Mouse (Mus musculus) stomach, embryonic 16.5 days (tissue): ENCODE results near the gene Adh1. TPM values are rescaled to one million over a fixed set of nuclear protein-coding genes. Genes with fewer than 3 reads are reported as not detected.

ENCODE experiments used
- ATAC-seq: fragments of 200-750 bp; cut with Nextera tagmentation; 2 replicates; pipeline ENCODE4 v1.8.0; 2017; ENCODE audit warnings: moderate number of reproducible peaks, moderate TSS enrichment; ENCODE audit not compliant: insufficient read depth, low FRiP score
- H3K27ac ChIP-seq: fragments of 300-500 bp; sonication (generic); 2 replicates; pipeline ENCODE4 v1.5.1; 2014; ENCODE audit warnings: low read length
- H3K27me3 ChIP-seq: fragments of 300-500 bp; sonication (generic); 2 replicates; pipeline ENCODE4 v1.6.1; 2014; ENCODE audit warnings: low read length, control low read depth, mixed read lengths; ENCODE audit not compliant: control insufficient read depth, insufficient read depth
- H3K36me3 ChIP-seq: fragments of 300-500 bp; sonication (generic); 2 replicates; pipeline ENCODE4 v1.6.1; 2014; ENCODE audit warnings: low read length; ENCODE audit not compliant: control insufficient read depth, insufficient read depth
- H3K4me1 ChIP-seq: fragments of 300-500 bp; sonication (generic); 2 replicates; pipeline ENCODE4 v1.6.1; 2014; ENCODE audit warnings: low read length, control low read depth, mixed read lengths; ENCODE audit not compliant: control insufficient read depth, insufficient read depth
- H3K4me2 ChIP-seq: fragments of 300-500 bp; sonication (generic); 2 replicates; pipeline ENCODE4 v1.6.1; 2014; ENCODE audit warnings: low read depth, low read length, mixed read lengths
- H3K4me3 ChIP-seq: fragments of 300-500 bp; sonication (generic); replicated peaks from 2 replicates; pipeline ENCODE4 v1.5.1; 2014; ENCODE audit warnings: mild to moderate bottlenecking, low read length
- H3K9ac ChIP-seq: fragments of 300-500 bp; sonication (generic); 2 replicates; pipeline ENCODE4 v1.6.1; 2014; ENCODE audit warnings: low read length
- H3K9me3 ChIP-seq: fragments of 300-500 bp; sonication (generic); replicated peaks from 2 replicates; pipeline ENCODE4 v1.6.1; 2016; ENCODE audit warnings: low read length, control low read depth; ENCODE audit not compliant: control insufficient read depth
- WGBS: fragments of 180-500 bp; shearing (Covaris S2); extraction: QIAGEN DNeasy Blood & Tissue Kit; methylation state at CpG from one replicate; pipeline ENCODE4 v1.1.7; 2014; 5-methylcytosine and 5-hydroxymethylcytosine counted together
- polyA plus RNA-seq: library from polyadenylated mRNA; unstranded; fragments of >200 nt; fragmentation: Nextera tagmentation; extraction: Ambion mirVana; gene quantifications from 2 replicates; pipeline ENCODE4 v1.2.1, GENCODE M21; 2015

Adh1 gene
- polyA plus RNA-seq, 1 experiment from 2014 or later: 92.5 TPM

DNA sequence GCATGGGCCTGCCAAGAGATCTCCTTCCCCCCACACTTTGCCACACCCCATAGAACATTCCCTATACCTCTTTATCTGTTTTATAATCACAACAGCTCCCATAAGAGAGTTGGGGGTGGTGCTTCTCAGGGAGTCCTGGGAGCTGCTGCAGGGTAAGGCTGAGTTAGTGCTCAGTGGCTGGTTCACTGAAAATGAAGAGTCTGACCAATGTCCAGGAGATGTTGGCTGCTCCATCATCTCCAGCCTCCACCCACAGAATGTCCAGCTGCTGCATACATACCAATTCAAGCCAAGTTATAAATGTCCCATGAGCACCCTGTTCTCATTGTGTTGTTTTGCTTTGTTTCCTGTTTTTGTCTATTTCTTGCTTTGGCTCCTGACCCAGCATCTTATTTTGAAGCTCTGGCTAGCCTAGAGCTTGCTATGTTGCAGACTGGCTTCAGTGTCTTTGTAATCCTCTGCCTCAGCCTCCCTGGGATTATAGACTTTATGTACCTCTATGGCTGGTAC lies 14.2 kb upstream of the Adh1 start:
- H3K4me1 ChIP-seq: no peaks in the 10 kb centered on the region
- H3K27me3 ChIP-seq: no peaks in the 10 kb centered on the region
- no peaks in the 10 kb centered on the region for H3K9me3 ChIP-seq
- H3K4me2 ChIP-seq: no peak overlapping the region
- H3K27ac ChIP-seq: no peak overlapping the region
- no peak overlapping the region for H3K9ac ChIP-seq
- no peak overlapping the region for H3K4me3 ChIP-seq
- no peaks in the 10 kb centered on the region for H3K36me3 ChIP-seq
- ATAC-seq: no peak

DNA sequence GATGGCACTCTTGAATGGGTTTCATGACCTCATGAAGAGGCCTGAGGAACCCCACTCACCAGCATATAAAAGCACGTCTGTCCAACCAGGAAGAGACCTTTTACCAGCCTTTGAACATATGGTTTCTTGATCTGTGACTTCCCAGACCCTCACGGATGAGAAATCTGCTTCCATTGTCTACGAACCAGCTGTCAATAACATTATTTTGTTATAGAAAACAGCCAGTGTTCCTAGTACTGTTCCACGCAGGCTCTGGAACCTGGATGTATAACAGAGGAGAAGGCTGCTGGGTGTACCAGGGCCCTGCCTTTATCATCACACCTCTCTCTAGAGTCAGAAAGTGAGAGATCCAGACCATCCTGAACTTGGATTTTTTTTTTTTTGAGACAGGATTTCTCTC lies 13.6 kb upstream of the Adh1 start:
- Histone ChIP-seq H3K4me3 (no peak overlapping the region), H3K36me3 (no peaks in the 10 kb centered on the region), H3K4me2 (no peak overlapping the region), H3K9ac (no peak overlapping the region), H3K4me1 (no peaks in the 10 kb centered on the region), H3K27ac (no peak overlapping the region), H3K27me3 (no peaks in the 10 kb centered on the region), H3K9me3 (no peaks in the 10 kb centered on the region)
- ATAC-seq: no peak
- WGBS: 84% methylated on average over 4 of the region's 4 CpGs

DNA sequence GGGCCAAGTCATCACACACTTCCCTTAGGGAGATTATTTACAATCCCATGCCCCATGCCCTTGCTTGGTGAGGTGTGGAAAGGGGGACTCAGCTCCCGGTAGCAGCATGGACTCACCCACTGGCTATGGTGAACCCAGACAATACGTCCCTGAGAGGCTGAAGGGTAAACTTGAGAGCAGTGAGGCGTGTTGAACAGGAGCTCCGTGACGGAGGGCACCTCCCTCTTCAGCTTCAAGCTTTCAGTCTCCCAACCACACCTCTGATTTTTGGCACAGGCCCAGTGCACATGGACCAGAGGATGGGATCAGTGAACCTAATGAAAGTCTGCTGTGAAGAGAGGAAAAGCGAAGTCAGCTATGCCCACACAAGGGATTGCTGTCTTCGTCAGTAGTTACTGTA lies 12.8 kb upstream of the Adh1 start:
- H3K4me2 ChIP-seq: no peak overlapping the region
- no peaks in the 10 kb centered on the region for H3K27me3 ChIP-seq
- no peaks in the 10 kb centered on the region for H3K4me1 ChIP-seq
- H3K9ac ChIP-seq: no peak overlapping the region
- ATAC-seq: peak; percentile 27; the same call in 1 of the 2 replicates
- H3K27ac ChIP-seq: no peak overlapping the region
- no peaks in the 10 kb centered on the region for H3K9me3 ChIP-seq
- H3K36me3 ChIP-seq: no peaks in the 10 kb centered on the region
- no peak overlapping the region for H3K4me3 ChIP-seq
- 68% methylated on average over 7 of the region's 7 CpGs for WGBS

GRCm38 (mm10) chr3:138248746-138249145 lies 12.0 kb upstream of the Adh1 start:
- H3K36me3 ChIP-seq: no peaks in the 10 kb centered on the region
- ATAC-seq: peak; percentile 73
- 76% methylated on average over 8 of the region's 8 CpGs for WGBS

DNA sequence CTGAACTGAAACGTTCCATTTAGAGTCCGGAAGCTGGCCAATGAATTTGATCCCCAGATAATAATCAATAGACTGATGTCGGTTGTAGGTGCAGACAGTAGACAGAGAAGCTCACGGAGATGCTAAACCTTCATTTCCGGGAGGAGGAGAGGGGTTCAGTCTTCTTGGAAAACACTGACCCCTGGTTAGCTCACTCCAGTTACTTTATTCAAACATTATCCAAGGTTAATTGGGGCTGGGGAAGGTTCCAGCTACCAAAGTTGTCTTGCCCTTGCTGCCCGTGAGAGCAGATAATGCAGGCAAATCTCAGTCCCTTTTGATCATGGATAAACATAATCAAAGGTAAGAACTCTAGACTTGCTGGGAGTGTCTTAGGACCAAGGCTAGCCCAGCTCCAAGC lies 9.6 kb upstream of the Adh1 start:
- H3K27me3 ChIP-seq: no peaks in the 10 kb centered on the region
- H3K9me3 ChIP-seq: no peaks in the 10 kb centered on the region
- H3K4me2 ChIP-seq: no peak overlapping the region
- ATAC-seq: no peak
- H3K4me3 ChIP-seq: no peak overlapping the region
- WGBS: 77% methylated on average over 6 of the region's 6 CpGs
- H3K4me1 ChIP-seq: no peaks in the 10 kb centered on the region
- H3K36me3 ChIP-seq: no peaks in the 10 kb centered on the region
- no peak overlapping the region for H3K27ac ChIP-seq
- no peak overlapping the region for H3K9ac ChIP-seq

More at GRCm38 (mm10) chr3:138248746-138249145, 12.0 kb upstream of the Adh1 start:
- no peak overlapping the region for H3K4me3 ChIP-seq
- H3K4me2 ChIP-seq: no peak overlapping the region
- H3K4me1 ChIP-seq: no peaks in the 10 kb centered on the region
- H3K27ac ChIP-seq: no peak overlapping the region
- H3K9ac ChIP-seq: no peak overlapping the region
- H3K27me3 ChIP-seq: no peaks in the 10 kb centered on the region
- no peaks in the 10 kb centered on the region for H3K9me3 ChIP-seq

DNA sequence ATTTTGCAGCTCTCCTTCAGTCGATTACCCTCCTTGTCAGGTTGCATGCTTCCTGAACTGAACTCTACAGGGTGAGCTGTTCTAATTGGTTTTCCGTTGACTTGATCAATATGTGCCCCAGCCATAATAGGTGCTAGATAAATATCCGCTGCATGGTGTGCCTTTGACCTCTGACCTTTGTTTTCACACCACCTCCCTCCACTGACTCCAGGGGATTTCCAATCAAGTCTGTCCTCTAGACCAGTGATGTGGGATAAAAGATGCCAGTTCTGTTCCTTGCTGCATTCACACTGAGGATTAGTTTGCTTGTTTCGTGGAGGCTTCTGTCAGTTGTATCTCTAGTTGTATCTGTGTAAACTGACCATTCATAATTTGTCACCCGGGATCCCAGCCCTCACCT lies 6.6 kb upstream of the Adh1 start:
- ATAC-seq: no peak
- no peaks in the 10 kb centered on the region for H3K9me3 ChIP-seq
- no peak overlapping the region for H3K27ac ChIP-seq
- no peaks in the 10 kb centered on the region for H3K27me3 ChIP-seq
- no peaks in the 10 kb centered on the region for H3K36me3 ChIP-seq
- 50% methylated on average over 5 of the region's 5 CpGs for WGBS
- H3K4me2 ChIP-seq: no peak overlapping the region
- H3K4me1 ChIP-seq: 0 out of 2 replicates have a peak, but pooled peaks cover 4% of the 10 kb centered on the region
- H3K4me3 ChIP-seq: no peak overlapping the region
- no peak overlapping the region for H3K9ac ChIP-seq

DNA sequence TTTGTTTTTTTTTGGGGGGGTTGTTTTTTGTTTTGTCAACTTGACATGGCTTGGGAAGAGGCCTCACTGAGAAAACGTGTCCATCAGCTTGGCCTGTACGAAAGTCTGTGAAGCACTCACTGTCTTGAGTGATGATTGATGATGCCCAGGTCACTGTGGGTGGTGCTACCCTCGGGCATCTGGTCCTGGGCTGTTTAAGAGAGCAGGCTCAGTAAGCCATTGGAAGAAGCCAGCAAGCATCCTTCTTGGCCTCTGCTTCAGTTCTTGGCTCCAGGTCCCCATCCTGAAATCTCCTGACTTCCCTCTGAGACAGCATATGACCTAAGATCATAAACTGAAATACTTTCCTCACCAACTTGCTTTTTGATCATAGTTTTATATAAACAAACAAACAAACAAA lies 5.4 kb upstream of the Adh1 start:
- Histone ChIP-seq H3K27ac (no peak overlapping the region), H3K4me3 (no peak overlapping the region), H3K27me3 (no peaks in the 10 kb centered on the region), H3K4me2 (no peak overlapping the region), H3K9ac (no peak overlapping the region), H3K9me3 (no peaks in the 10 kb centered on the region), H3K4me1 (0 out of 2 replicates have a peak, but pooled peaks cover 4% of the 10 kb centered on the region), H3K36me3 (no peaks in the 10 kb centered on the region)
- ATAC-seq: no peak
- 43% methylated on average over 3 of the region's 3 CpGs for WGBS

- Histone ChIP-seq H3K4me2 (no peak overlapping the region), H3K4me3 (no peak overlapping the region), H3K9ac (no peak overlapping the region), H3K36me3 (no peaks in the 10 kb centered on the region), H3K27ac (no peak overlapping the region), H3K9me3 (no peaks in the 10 kb centered on the region), H3K4me1 (0 out of 2 replicates have a peak, but pooled peaks cover 4% of the 10 kb centered on the region), H3K27me3 (no peaks in the 10 kb centered on the region)
- peak; percentile 44; the same call in 1 of the 2 replicates for ATAC-seq
- 53% methylated on average over 9 of the region's 9 CpGs for WGBS
These were observed 4.8 kb upstream of the Adh1 start for GRCm38 (mm10) chr3:138255780-138256550.

DNA sequence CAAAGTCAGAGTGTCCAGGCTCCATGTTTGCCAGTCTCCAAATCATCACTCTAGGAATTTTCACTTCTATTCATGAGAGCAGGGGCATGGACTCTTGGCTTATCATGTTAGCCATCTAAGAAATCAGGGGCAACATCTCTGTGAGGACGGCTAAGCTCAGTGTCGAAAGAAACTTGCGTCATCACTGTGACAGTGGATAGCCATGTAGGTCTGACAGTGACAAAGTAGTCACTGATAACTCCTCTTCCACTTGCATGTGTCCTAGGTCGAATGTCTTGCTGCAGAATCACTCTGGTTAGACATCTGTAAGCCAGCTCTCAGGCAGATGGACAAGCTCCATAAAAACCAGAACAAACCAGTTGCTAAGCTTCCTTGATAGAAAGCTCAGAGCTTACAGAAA lies 1.8 kb downstream of the Adh1 start:
- Histone ChIP-seq H3K4me1 (0 out of 2 replicates have a peak, but pooled peaks cover 4% of the 10 kb centered on the region), H3K27ac (no peak overlapping the region), H3K9ac (no peak overlapping the region), H3K4me3 (no peak overlapping the region), H3K4me2 (no peak overlapping the region), H3K36me3 (no peaks in the 10 kb centered on the region), H3K27me3 (no peaks in the 10 kb centered on the region), H3K9me3 (no peaks in the 10 kb centered on the region)
- no peak for ATAC-seq
- WGBS: 36% methylated on average over 4 of the region's 4 CpGs
